Mouse (Mus musculus): ENCODE data around the gene Mrm1.
"Not testable (repeated sequence)": the region's sequence is repeated elsewhere in the genome, so short reads cannot be mapped to it uniquely, and the experiment has no call there.

Mrm1 gene

DNA sequence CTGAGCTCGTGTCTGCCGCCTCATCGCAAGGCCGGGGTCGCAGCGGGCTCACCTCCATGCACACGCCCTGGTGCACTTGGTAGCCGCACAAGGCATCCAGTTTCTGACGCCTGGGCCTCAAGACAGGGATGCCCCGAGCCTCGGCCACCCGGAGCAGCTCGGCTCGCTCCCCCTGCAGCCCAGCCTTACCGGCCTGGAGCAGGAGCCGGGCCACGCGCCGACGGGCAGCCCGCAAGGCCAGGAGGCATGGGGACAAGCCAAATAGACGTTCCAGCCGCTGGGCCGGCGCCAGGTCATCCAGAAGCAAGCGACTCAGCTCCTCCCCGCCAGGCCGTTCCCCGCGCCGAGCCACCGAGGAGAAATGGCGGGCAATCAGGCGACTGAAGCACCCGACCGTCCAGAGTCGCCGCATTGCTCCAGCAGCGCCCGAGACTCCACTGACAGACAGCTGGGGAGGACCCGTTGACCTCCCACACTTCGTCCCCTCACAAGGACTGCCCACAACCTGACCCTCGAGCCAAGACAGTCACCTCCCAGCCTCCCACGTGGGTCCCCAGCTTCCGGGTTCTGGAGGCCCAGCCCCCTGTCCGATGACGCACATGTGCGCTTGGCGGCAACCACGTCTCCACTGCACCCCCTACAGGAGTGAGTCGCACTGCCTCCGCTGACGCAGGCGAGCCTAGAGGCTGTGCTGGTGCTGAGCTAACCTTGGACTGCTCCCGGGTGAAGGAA is at the start of gene Mrm1:
TSS of gene Mrm1 (minus strand) at position 555 of the 732 bp plus-strand sequence.
- peak; percentile 96 for DNase-seq (ENCODE audit: low read depth, low spot score)

DNA sequence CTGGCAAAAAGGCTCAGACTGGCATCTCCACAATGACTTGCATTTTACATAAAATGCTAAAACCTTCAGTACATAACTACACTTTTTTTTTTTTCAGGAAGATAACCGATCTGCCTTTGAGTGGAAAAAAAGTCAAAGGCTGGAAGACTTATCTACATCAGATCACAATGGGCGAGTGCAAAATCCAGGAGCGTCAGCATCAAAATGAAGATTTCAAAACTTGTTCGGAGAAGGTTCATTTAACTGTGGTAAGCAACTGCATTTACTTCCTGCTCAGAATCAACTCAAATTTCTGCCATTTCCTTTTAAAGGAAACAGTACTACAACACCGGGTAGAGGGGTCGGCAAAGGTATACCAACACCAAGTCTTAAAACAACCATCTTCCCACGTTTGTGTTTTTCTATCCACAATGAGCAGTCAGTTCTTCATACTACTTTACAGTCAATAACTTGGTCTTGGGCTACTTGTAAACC is 49.5 kb upstream of the Mrm1 start:
- DNase-seq (ENCODE audit: low read depth, low spot score), result peak; percentile 57

DNA sequence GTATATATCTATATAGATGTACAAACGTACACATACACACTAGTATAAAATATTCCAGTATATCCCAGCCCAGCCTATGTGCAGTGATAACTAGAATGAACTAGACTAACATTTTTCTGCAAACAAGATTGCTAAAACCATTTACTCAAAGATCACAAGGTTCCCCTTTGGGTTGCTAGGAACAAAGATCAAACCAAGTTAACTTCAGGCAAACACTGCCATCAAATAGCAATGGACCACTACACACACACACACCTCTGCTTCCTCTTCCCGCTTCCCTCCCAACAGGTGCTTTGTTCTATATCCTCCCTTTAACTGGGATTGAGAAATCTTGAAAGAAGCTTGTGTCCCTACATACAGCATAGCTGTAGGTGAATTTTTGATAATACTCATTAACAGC is 48.3 kb upstream of the Mrm1 start:
- DNase-seq (ENCODE audit: low read depth, low spot score), result no peak

DNA sequence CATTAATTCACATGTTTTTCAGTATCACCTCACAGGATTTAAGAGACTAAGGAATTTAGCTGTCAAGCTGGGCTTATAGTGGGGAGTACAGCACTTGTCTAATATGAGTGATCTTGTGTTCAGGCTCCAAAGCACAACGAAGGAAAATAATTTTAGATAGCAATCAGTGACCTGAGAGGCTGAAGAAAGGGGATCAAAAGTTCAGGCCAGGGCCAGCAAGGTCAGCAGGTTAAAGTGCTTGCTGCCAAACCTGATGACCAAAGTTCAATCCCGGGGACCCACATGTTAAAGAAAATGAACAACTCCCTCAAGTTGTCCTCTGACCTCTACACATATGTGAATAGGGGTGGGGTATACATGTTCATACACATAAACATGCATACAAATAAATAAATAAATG is 46.0 kb upstream of the Mrm1 start:
- DNase-seq (ENCODE audit: low read depth, low spot score), result no peak

DNA sequence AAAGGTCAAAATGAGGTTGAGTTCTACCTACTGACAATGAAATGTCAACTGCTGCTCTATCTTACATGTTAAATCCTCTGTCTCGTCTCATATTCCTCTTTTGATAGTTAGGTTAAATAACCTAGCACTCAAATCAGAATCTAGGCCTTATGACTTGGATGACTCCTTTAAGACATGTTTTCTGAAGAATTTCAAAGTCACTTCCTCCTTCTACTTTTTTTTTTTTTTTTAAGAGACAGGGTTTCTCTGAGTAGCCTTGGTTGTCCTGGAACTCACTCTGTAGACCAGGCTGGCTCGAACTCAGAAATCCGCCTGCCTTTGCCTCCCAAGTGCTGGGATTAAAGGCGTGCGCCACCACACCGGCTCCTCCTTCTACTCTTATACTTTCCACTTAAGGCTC is 36.0 kb upstream of the Mrm1 start:
- no peak for DNase-seq (ENCODE audit: low read depth, low spot score)

DNA sequence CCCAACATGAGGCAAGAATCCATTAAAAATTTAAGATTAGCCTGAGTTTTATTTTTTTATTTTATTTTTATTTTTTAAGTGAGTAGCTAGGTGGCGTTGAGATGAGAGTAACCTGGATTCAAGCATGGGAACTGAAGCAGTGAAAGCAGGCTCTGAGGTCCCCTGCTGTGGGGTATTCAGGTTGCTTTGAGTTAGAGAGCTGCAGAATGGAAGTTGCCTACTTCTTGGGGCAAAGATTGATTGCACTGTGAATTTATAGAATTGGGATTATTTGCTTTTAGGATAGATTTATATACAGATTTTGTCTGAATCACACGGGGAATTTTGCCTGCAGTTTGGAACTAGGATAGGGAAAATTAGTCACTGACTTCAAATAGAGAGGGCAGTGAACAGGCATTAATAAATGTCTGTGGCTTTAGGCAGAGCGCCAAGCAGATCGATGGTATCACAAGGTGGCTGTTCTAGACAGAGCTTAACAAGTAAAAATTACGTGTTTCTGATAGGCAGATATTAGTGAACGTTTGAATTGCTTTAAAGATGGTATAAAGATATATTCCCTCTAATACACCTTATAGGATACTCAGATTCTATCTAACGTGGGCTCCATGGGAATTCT is 28.3 kb upstream of the Mrm1 start:
- DNase-seq (ENCODE audit: low read depth, low spot score), result no peak

DNA sequence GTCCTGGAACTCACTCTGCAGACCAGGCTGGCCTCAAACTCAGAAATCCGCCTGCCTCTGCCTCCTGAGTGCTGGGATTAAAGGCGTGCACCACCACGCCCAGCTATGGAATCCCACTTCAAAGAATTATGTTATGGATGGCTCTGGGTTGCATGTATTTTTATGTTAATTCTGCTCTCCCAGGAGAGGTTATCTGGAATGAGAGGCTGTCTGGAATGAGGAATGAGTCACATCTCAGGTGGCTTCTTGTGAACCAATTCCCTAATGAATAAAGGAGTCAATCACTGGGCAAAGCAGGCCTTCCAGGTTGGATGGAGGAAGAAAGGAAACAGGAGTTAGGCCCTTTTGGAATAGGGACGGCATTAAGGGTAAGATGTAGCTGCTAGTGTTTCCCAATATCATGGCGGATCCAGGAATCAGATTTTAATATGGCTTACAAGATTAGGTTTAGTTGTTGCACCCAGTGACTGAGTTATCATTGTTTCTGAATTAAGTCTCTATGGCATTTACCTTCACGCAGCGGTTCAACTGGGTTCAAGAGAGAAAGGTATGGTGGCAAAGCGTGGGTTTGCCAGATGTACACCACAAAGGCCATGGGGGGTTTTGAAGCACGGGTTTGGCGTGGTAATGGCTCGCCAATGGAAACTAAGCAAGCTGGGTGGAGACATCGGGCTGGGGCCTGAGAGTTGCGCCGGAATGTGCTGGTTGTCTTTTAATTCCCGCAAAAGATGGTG is 27.6 kb upstream of the Mrm1 start:
- DNase-seq (ENCODE audit: low read depth, low spot score), result no peak

DNA sequence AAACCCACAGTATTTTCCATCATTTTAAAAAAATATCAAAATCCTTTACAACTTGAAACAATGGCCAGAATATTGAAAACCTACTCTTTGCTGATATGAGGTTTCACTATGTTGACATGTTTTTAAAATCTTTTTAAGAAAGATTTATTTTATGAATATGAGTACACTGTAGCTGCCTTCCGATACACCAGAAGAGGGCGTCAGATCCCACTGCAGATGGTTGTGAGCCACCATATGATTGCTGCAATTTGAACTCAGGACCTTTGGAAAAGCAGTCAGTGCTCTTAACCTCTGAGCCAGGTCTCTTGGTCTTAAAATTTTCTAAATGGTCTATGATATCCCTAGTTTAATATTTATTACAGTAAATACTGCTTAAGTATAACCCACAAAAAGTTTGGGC is 20.0 kb upstream of the Mrm1 start:
- DNase-seq (ENCODE audit: low read depth, low spot score), result no peak

DNA sequence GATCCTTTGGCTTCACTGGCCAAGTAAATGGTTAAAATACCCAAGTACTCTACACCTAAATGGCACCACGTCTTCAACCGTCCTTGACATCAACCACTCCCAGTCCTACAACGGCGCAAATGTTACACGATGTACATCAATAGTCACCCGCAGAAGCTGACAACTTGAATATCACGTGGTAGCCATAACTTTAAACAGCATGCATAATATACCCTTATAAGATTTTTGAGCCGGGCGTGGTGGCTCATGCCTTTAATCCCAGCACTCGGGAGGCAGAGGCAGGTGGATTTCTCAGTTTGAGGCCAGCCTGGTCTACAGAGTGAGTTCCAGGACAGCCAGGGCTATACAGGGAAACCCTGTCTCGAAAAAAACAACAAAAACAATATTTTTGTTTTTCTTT is 10.2 kb upstream of the Mrm1 start:
- DNase-seq (ENCODE audit: low read depth, low spot score), result not testable (repeated sequence)

DNA sequence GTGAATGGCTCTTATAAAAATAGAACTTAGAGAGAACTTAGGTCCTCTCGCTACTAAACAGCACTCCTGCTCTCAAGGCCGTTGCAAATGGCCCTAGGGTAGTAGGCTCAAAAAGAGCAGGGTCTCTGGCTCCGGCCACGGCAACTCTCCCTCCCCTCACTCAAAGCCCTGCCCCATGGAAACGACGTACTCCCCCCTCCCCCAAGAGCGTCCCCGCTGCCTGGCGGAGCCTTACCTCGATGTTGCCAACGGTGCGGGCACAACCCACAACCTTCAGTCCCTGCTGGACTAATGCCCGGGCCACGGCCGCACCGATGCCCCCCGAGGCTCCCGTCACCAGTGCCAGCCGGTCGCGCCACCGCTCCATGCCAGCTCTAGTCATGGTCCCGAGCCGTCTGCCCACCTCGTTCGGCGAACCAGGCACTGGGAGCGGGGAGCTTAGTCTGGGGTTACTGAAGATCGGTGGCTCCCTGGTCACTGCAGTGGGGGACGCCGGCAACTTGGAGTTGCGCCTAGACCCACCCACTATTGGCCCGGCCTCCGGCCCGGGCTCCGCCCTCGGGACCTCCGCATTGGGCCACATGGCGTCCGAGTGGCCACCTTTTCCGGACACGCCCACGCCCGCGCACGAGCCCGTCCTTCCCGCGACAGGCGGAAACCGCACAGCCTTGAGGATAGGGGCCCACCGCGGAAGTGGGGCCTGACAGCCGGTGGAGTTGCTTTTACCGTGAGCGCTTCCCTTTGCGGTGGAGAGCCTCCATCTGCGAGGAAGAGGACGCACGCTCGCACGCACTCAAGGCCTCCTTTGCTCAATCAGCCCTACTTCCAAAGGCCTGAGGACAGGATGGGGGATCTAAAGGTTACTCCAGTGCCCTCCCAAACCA is 9.4 kb upstream of the Mrm1 start, which contains the start of gene Dhrs11:
TSS of gene Dhrs11 (minus strand) at position 479 of the 884 bp plus-strand sequence.
- DNase-seq (ENCODE audit: low read depth, low spot score), result peak; percentile 89

DNA sequence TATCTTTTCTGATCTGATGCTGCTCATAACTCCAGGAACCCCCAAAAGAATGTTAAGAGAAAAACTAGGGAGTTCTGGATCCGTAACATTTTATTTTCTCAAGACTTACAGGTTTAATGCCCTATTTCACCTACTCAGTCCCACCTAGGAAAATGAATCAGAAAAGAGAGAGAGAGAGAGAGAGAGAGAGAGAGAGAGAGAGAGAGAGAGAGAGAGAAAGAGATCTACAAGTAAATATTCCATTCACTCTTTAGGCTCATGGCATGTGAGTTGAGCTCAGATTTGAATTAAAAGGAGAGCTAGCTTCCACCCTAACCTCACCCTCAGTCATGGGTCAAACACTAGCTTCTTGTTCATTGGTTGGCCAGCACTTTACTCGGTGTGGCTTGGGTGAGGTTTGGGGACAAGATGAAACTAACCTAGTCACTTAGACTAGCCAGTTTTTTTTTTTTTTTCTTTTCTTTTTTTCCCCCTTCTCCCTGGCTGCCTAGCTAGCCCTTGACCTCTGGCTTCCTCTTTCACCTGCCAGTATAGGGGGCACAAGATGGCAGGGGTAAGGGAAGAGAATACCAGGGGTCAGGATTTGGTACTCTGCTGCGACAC is 8.7 kb upstream of the Mrm1 start:
- DNase-seq (ENCODE audit: low read depth, low spot score), result peak; percentile 38

DNA sequence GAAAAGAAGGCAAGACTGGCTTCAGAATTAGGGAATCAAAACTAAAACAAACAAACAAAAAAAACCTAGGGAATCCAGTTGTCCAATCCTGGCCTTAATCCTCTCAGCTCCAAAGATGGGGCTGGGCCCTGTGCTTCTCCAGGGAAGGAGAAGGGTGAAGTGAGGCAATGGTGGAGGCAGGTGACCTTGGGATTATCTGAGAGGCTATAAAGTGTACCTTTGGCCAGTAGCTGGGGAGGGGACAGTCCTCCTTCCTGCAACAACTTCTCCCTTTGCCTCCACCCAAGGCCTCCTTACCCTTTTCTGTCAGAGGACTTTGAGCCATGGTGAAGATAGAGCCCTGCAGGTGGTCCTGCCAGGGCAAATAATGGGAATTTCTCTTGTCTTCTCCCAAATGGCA is 8.2 kb upstream of the Mrm1 start:
- no peak for DNase-seq (ENCODE audit: low read depth, low spot score)

DNA sequence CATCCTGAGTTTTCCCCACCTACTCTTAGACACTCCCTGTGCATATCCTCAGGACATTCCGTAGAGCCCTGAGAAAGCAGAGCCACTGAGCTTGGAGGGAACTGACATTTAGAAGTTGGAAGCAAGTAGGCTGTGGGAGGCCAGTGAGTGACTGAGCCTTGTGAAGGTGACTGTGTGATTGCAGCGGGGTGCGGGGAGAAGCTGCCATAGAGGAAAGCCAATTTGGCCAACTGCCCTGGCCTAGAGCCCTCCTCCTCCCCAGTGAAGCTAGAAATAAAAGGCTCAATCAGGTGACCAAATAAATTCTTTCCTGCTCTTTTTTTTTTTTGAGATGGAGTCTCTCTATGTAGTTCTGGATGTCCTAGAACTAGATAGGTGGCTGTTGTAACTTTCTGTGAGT is 6.9 kb upstream of the Mrm1 start:
- DNase-seq (ENCODE audit: low read depth, low spot score), result no peak

DNA sequence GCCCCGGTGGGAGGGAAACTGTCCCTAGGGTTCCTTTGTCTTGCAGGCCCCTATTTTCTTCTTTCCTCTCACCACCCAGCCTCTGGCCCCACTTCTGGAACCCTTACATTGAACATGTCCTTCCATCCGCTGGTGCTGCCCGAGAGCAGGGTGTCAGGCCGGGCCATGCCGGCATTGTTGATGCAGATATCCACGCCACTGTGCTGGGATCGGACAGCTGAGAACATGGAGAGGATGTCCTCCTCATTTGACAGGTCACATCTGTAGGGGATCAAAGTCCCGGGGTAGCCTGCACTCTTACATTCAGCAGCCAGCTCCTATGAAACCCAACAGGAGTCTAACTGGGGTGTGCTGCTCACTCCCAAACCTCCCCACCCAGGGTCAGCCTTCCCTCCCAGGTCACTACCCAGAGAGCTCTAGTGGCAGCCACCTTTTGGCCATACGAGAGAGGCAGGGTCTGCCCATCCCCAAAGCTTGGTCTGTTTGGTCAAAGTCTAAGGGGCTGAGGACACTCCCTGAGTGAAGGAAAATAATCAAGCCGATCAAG is 6.0 kb upstream of the Mrm1 start:
- no peak for DNase-seq (ENCODE audit: low read depth, low spot score)

DNA sequence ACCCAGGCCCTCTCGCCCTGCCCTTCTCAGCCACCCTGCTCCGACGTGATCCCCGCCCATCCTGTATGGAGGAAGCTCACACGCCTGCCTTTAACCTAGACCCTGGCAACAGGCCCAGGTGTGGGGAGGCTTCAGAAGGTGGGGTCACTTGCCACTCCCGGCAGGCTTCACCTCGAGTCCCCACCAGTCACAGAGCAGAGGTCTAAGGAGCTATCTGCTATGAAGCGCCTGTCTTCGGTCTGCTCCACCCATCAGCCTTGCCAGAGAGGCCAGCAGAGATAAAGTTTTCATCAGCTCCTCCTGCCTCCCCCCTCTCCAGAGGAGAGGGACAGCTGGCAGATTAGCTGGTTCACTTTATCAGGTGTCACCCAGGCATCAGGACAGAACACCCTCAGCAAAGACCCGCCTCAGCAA is 4.2 kb upstream of the Mrm1 start:
- no peak for DNase-seq (ENCODE audit: low read depth, low spot score)

DNA sequence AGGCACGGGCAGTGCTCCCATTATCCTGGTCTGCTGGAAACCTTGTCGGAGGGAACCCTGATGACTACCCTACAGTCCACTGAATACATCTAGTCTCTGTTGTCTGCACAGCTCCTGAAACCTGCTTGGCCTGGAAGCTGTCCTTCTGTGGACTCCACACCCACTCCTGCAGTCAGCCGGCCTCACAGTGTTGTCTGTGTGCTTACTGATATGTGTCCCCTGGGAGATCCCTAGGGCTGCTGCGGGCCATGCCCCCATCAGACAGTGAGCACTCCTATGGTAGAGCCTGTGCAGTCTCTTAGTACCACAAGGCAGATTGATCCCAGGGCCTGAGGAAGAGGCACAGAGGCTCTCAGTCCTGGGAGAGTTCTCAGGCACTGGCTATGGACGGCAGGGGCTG is 3.2 kb upstream of the Mrm1 start:
- no peak for DNase-seq (ENCODE audit: low read depth, low spot score)

DNA sequence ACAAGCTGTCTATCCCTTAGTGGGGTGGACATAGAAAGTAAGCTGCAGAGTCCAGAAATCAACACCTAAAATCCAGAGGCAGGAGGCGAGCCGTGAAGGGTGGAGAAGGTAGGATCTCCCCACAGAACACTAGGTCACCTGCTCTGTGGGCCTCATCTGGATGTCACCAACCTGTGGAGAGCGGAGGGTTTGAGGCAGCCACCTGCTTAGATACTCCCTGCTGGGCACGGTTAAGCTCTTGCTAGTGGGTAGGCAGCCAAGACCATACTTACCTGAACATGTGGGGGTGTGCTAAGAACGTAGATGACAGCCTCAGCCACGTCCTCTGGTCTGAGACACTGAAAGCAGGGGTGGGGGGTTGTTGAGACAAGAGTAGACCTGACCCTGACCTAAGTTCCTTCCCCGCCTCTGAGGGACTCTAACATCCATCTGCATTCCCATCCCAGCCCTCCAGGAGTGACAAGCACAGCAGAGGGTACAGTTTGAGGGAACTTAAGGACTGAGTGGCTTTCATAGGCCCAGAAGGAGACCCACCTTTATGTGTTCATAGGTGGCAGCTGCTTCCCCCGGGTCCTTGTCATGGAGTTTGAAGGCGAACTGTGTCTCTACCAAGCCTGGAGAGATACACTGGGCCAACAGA is 1.9 kb upstream of the Mrm1 start:
- DNase-seq (ENCODE audit: low read depth, low spot score), result no peak

DNA sequence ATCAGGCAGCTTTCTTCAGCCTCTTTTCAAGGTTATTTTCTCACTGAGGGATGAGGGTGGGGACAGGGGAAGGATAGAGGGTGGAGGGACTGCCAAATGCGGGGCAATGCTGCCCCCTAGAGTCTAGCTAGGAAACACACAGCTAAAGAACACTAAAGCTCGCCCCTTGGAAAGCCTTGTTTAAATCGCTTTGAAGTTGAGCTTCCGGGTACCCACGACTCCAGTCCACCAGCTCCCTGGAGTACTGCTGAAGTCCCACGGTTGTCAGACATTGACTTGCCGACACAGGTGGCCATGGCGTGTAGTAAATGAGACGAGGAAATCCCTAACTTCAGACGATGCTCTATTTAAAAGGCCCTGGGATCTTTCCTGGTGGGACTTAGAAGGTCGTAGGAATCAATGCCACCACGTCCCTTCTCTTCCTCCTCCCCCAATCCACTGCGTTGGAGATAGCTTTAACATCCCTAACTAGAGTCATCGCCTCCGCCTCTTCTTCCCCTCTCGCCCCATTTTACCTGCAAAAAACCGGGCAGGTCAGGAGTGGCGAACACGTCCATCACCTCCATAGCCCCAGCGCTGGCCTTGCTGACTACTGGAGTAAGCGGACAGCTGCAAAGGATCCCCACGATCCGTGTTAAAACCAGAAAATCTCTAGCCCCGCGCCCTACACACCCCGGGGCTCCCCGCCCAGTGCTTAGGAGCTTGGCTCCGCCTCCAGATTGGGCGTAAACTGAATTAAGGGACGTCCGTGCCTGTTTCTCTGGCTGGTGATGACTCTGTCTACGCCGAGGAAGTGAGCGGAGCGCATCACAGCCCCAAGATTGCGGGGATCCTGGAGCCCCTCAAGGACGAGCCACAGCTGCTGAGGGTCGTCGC is 992 bp downstream of the Mrm1 start:
- DNase-seq (ENCODE audit: low read depth, low spot score), result peak; percentile 91

DNA sequence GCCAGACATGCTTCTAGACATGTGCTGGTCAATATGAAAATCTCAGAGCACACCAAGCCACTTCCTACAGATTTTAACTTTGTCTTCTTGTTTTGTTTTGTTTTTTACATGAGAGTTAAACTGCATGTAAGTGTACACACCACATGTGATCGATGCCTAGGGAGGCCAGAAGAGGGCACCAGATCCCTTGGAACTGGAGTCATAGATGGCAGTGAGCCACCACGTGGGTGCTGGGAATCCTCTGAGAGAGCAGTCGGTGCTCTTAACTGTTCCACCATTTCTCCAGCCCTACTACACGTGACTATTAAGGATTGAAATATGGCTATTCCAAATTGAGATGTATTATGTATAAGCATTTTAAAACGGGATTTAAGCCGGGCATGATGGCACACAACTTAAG is 2.0 kb downstream of the Mrm1 start:
- peak; percentile 35 for DNase-seq (ENCODE audit: low read depth, low spot score)

All from CD4-positive helper T cell, adult 2 months (primary cell).